In genomic region chr7:84227652-84228051, GRCm38 (mm10) we compare ENCODE assay signal across 20 mouse cellular contexts.
"Had no signal": no experiment of that assay in that cellular context is flagged by ENCODE, and none has a peak within 500 bp of the region (broad histone marks: within the 10 kb centered on the region; RNA-seq: fewer than 3 reads in every experiment).

No protein-coding gene starts in this region.

- DNase-seq: lung, adult 18-20 months; lung, embryonic 14.5 days; lung, postnatal 10 days; lung, postnatal 4 days; midbrain, embryonic 14.5 days; retina, postnatal 1 day; right cerebral cortex, adult 18-20 months; right cerebral cortex, postnatal 25 days; right cerebral cortex, postnatal 4 days; thymus, adult 2 months; thymus, postnatal 14 days; thymus, postnatal 36 days had no signal

- H3K36me3 ChIP-seq: midbrain, embryonic 10.5 days; midbrain, embryonic 12.5 days; neural tube, embryonic 13.5 days; neural tube, embryonic 15.5 days; stomach, embryonic 15.5 days had no signal

- H3K9ac ChIP-seq: lung, embryonic 14.5 days; midbrain, embryonic 12.5 days; neural tube, embryonic 13.5 days; neural tube, embryonic 15.5 days; stomach, embryonic 15.5 days had no signal

- H3K4me1 ChIP-seq: midbrain, embryonic 10.5 days; midbrain, embryonic 12.5 days; neural tube, embryonic 13.5 days; neural tube, embryonic 15.5 days; stomach, embryonic 15.5 days had no signal

- H3K27me3 ChIP-seq: midbrain, embryonic 12.5 days; neural tube, embryonic 13.5 days; neural tube, embryonic 15.5 days; stomach, embryonic 15.5 days had no signal

- H3K27ac ChIP-seq: midbrain, embryonic 10.5 days; midbrain, embryonic 12.5 days; neural tube, embryonic 13.5 days; neural tube, embryonic 15.5 days; stomach, embryonic 15.5 days; stomach, postnatal 0 days had no signal

- ATAC-seq: midbrain, embryonic 16.5 days had no signal

- H3K4me2 ChIP-seq: lung, embryonic 14.5 days; midbrain, embryonic 12.5 days; neural tube, embryonic 13.5 days; neural tube, embryonic 15.5 days; stomach, embryonic 15.5 days had no signal

- H3K9me3 ChIP-seq: midbrain, embryonic 10.5 days; midbrain, embryonic 12.5 days; neural tube, embryonic 13.5 days; neural tube, embryonic 15.5 days; stomach, embryonic 15.5 days had no signal

- H3K4me3 ChIP-seq: midbrain, embryonic 10.5 days; midbrain, embryonic 12.5 days; myocyte; neural tube, embryonic 13.5 days; neural tube, embryonic 15.5 days; stomach, embryonic 15.5 days had no signal
